Mouse (Mus musculus) hindbrain, embryonic 14.5 days (tissue): ENCODE data around the gene Thada. TPM values are rescaled to one million over a fixed set of nuclear protein-coding genes. Genes with fewer than 3 reads are reported as not detected.
A peak's percentile ranks its signal among the peaks of the same experiment; 100 is the strongest.

Experiments
- ATAC-seq: fragments of 200-750 bp; cut with Nextera tagmentation; 2 replicates; pipeline ENCODE4 v1.8.0; 2017; ENCODE audit warnings: moderate number of reproducible peaks, mild to moderate bottlenecking, moderate TSS enrichment, moderate library complexity; ENCODE audit not compliant: low FRiP score
- DNase-seq: peaks from one replicate; pipeline ENCODE4 v3.0.0-alpha.2; 2015; ENCODE audit warnings: low spot score
- H3K27ac ChIP-seq: fragments of 300-500 bp; sonication (generic); 2 replicates; pipeline ENCODE4 v1.5.1; 2014; ENCODE audit warnings: mild to moderate bottlenecking, moderate library complexity
- H3K27me3 ChIP-seq: fragments of 300-500 bp; sonication (generic); 2 replicates; pipeline ENCODE4 v1.6.1; 2014; ENCODE audit warnings: mild to moderate bottlenecking, low read length, mixed read lengths; ENCODE audit not compliant: control insufficient read depth, insufficient read depth
- H3K36me3 ChIP-seq: fragments of 300-500 bp; sonication (generic); replicated peaks from 2 replicates; pipeline ENCODE4 v1.6.1; 2014; ENCODE audit not compliant: control insufficient read depth, insufficient read depth
- H3K4me1 ChIP-seq: fragments of 300-500 bp; sonication (generic); replicated peaks from 2 replicates; pipeline ENCODE4 v1.6.1; 2014; ENCODE audit warnings: antibody characterized with exemption, low read length, mixed read lengths; ENCODE audit not compliant: control insufficient read depth, insufficient read depth
- H3K4me2 ChIP-seq: fragments of 300-500 bp; sonication (generic); replicated peaks from 2 replicates; pipeline ENCODE4 v1.6.1; 2014; ENCODE audit warnings: mild to moderate bottlenecking, moderate library complexity
- H3K4me3 ChIP-seq: fragments of 300-500 bp; sonication (generic); replicated peaks from 2 replicates; pipeline ENCODE4 v1.5.1; 2014; ENCODE audit warnings: mild to moderate bottlenecking, low read length
- H3K9ac ChIP-seq: fragments of 300-500 bp; sonication (generic); 2 replicates; pipeline ENCODE4 v1.6.1; 2014
- H3K9me3 ChIP-seq: fragments of 300-500 bp; sonication (generic); 2 replicates; pipeline ENCODE4 v1.6.1; 2016; ENCODE audit warnings: low read length; ENCODE audit not compliant: control insufficient read depth
- WGBS: fragments of 180-500 bp; shearing (Covaris S2); extraction: QIAGEN DNeasy Blood & Tissue Kit; methylation state at CpG from one replicate; pipeline ENCODE4 v1.1.7; 2014; 5-methylcytosine and 5-hydroxymethylcytosine counted together
- polyA plus RNA-seq: library from polyadenylated mRNA; unstranded; fragments of >200 nt; fragmentation: Nextera tagmentation; extraction: Ambion mirVana; gene quantifications from 2 replicates; pipeline ENCODE4 v1.2.1, GENCODE M21; 2014

The Thada gene
- polyA plus RNA-seq, 1 experiment from 2014 or later, result 9.0 TPM

DNA sequence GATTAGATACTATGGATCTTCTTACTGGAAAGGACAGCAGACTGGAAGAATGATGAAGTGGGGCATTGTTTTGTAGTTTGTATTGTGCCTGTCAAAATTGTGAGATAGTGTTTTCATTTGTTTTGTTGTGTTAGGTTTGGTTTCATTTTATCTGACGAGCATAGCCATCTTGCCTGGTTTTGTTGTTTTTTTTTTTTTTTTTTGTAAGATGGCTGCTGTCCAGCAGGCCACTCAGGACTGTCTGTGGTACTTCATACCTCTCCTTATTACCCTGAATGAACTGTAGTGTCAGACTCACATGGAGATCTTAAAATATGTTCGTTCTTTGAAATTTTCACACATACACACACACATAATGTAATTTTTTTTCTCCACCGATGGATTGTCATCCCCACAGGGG, 36.3 kb upstream of the Thada start:
- Histone ChIP-seq H3K27ac (no peak overlapping the region), H3K9ac (no peak overlapping the region), H3K27me3 (no peaks in the 10 kb centered on the region), H3K4me2 (no peak overlapping the region), H3K4me1 (0 out of 2 replicates have a peak, but pooled peaks cover 3% of the 10 kb centered on the region), H3K36me3 (no peaks in the 10 kb centered on the region), H3K9me3 (no peaks in the 10 kb centered on the region), H3K4me3 (no peak overlapping the region)
- no peak for DNase-seq
- ATAC-seq, result no peak
- 80% methylated on average over 3 of the region's 3 CpGs for WGBS

DNA sequence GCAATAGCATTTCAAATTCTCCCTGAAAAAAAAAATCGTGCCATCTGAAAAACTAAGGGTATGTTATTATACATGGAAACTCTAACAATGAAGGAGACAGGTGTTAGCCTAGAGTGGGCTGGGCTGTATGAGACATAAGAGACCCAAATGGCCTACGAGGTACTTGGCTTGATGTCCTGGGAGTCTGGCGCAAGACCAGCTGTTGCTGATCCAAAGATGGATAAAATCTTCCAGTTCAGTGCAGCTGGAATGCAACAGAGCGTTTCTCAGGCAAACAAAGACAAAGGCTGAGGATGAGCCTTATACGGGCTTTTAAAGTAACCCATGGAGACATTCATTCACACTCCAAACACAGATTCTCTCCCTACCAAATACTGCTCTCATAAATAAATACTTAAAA, 32.6 kb upstream of the Thada start:
- Histone ChIP-seq H3K4me3 (no peak overlapping the region), H3K27me3 (no peaks in the 10 kb centered on the region), H3K27ac (no peak overlapping the region), H3K9me3 (no peaks in the 10 kb centered on the region), H3K4me2 (no peak overlapping the region), H3K9ac (no peak overlapping the region), H3K36me3 (no peaks in the 10 kb centered on the region), H3K4me1 (0 out of 2 replicates have a peak, but pooled peaks cover 3% of the 10 kb centered on the region)
- 34% methylated on average over 5 of the region's 5 CpGs for WGBS
- ATAC-seq, result no peak
- no peak for DNase-seq

DNA sequence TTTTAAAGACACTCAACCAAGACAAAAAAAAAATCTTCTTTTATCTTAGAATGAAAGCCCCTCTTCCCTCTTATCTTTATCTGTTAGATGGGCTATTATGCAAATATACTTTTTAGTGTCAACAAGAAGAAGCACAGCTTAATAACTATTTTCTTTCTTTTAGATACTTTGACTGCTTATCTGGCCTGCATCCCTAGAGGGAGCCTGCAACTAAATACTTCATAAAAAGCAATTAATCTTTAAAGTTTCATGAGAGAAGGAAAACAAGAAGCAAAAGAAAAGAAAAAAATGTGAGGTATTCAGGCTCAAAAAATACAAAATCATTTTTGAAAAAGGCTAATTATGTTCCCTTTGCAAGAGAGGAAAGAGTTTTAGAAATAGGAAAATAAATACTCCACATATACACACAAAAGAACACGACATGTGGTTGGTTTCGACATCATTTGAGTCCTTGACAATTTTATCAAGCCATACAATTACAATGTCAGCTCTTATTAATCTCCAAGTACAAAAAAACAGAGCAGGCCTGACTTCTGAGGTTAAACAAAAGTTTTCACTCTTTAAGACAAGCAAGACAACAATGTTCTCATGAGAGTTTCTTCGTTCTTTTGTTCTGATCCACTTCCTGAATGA, 32.1 kb upstream of the Thada start:
- Histone ChIP-seq H3K4me1 (0 out of 2 replicates have a peak, but pooled peaks cover 3% of the 10 kb centered on the region), H3K9ac (no peak overlapping the region), H3K27me3 (no peaks in the 10 kb centered on the region), H3K36me3 (no peaks in the 10 kb centered on the region), H3K4me3 (no peak overlapping the region), H3K27ac (no peak overlapping the region), H3K4me2 (no peak overlapping the region), H3K9me3 (no peaks in the 10 kb centered on the region)
- 60% methylated on average over 3 of the region's 3 CpGs for WGBS
- DNase-seq, result no peak
- no peak for ATAC-seq

DNA sequence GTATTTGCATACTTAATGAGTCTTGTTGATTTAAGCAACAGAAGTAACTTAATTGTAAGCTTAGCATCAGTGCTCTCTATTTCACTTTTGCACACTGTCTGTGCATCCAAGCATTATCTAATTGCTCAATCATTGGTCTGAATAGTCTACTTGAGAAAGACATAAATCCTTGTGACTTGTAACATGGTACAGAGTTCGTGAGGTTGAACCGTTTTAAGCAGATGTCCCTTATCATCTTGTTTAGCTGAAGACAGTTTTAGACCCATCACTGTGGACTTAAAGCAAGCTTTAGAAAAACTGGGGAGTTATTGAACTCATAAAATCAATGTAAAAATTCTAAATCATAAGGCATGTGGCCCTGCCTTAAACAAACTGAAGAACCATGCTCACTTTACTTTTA, 31.6 kb upstream of the Thada start:
- Histone ChIP-seq H3K4me3 (no peak overlapping the region), H3K36me3 (no peaks in the 10 kb centered on the region), H3K4me1 (0 out of 2 replicates have a peak, but pooled peaks cover 3% of the 10 kb centered on the region), H3K4me2 (no peak overlapping the region), H3K27ac (no peak overlapping the region), H3K9ac (no peak overlapping the region), H3K9me3 (no peaks in the 10 kb centered on the region), H3K27me3 (no peaks in the 10 kb centered on the region)
- DNase-seq (no peak), ATAC-seq (no peak)
- 43% methylated on average over 2 of the region's 2 CpGs for WGBS

DNA sequence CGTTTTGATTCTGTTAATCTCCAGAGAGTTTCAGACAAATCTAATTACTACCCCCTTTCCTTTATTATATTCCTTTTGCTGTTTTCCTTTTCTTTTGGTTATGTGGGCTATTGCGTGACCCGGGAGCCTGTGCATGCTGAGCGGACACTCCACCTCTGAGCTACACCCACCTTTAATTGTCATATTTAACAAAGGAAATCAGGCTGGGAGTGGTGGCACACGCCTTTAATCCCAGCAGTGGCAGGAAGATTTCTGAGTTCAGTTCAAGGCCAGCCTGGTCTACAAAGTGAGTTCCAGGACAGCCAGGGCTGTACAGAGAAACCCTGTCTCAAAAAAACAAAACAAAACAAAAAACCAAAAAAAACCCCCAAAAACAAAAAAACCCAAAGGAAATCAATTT, 31.0 kb upstream of the Thada start:
- 84% methylated on average over 5 of the region's 5 CpGs for WGBS

DNA sequence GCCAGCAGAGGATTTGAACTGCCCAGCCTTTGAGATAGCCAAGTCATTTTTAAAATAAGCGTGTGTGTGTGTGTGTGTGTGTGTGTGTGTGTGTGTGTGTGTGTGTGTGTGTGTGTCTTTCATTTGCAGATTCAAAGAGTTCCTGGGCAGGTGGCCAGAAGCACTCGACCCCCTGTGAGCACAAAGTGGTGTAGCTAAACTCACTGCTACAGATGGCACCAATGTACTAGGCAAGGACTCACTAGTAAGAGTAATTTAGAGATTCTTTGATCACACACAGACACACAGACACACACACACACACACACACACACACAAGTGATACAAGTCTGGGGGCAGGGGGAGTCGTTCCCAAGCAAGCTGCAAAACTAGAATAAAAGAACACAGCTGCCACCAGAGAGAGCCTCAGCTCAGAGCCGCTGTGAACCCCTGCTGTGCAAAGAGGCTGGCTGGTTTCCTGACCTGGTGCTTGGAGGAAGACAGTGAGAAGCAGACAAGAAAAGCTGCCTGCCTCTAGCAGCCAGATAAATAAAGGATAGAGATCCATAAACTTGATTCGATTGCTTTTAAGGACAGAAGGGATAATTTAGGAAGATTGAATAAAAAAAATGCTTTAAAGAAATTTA, 26.4 kb upstream of the Thada start:
- no peaks in the 10 kb centered on the region for H3K9me3 ChIP-seq
- no peak overlapping the region for H3K4me2 ChIP-seq
- 0 out of 2 replicates have a peak, but pooled peaks have one; percentile 31 for ATAC-seq
- no peaks in the 10 kb centered on the region for H3K36me3 ChIP-seq
- H3K4me1 ChIP-seq, result 0 out of 2 replicates have a peak, but pooled peaks cover under 1% of the 10 kb centered on the region
- 24% methylated on average over 5 of the region's 5 CpGs for WGBS
- H3K9ac ChIP-seq, result no peak overlapping the region
- no peak overlapping the region for H3K27ac ChIP-seq
- DNase-seq, result no peak
- no peak overlapping the region for H3K4me3 ChIP-seq
- no peaks in the 10 kb centered on the region for H3K27me3 ChIP-seq

More for the DNA sequence above, 31.0 kb upstream of the Thada start:
- Histone ChIP-seq H3K4me3 (no peak overlapping the region), H3K9me3 (no peaks in the 10 kb centered on the region), H3K9ac (no peak overlapping the region), H3K27me3 (no peaks in the 10 kb centered on the region), H3K36me3 (no peaks in the 10 kb centered on the region), H3K4me2 (no peak overlapping the region), H3K27ac (no peak overlapping the region), H3K4me1 (0 out of 2 replicates have a peak, but pooled peaks cover 3% of the 10 kb centered on the region)
- no peak for DNase-seq
- no peak for ATAC-seq

DNA sequence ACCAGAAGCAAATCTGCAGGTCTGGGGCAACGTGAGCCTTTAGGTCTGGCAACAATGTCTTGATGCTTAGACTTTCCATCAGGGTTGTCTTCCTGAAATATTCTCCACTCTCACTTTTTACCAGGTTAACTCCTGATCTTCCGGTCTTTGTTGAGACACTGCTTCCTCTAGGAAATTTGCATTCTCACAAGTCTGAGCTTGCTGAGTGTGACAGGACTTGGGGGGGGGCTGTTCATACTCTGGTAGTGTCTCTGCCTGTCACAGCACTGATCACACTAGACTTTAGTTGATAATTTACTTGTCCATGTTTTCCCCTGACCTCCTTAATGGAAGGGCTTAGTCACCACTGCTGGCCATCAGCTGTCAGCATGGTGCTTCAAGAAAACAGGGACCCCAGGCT, 21.4 kb upstream of the Thada start:
- H3K27ac ChIP-seq, result no peak overlapping the region
- no peak overlapping the region for H3K4me2 ChIP-seq
- H3K4me1 ChIP-seq, result no peaks in the 10 kb centered on the region
- H3K36me3 ChIP-seq, result no peaks in the 10 kb centered on the region
- H3K27me3 ChIP-seq, result no peaks in the 10 kb centered on the region
- 80% methylated on average over 2 of the region's 2 CpGs for WGBS
- no peak overlapping the region for H3K9ac ChIP-seq
- H3K4me3 ChIP-seq, result no peak overlapping the region
- DNase-seq (no peak), ATAC-seq (no peak)
- H3K9me3 ChIP-seq, result no peaks in the 10 kb centered on the region

DNA sequence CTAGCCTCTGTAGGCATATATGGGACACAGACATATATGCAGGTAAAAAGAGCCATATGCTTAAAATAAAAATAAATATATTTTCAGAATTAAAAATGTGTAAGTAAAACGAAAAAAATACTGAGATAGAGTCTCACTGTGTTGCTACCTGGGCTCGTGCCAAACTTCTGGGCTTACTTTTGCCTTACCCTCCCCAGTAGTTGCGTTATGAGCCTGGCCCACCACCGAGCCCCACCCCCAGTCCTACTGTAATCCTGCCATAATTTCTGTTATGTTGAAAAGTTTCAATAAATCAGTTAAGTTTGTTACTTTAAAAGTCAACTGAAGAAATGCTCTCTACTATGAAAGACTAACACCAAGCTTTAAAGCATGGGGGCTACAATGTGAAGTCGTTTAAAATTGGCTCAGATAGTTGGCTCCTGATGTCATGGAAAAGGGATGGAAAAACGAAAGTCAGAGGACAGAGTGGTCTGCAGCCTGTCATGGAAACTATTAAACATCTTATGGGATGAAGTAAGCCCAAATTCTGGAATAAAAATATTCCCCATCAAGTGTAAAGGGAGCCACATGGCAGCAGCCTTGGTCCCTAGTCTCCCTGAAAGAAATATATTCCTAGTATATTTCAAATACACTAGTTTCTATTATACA, 17.8 kb upstream of the Thada start:
- Histone ChIP-seq H3K36me3 (no peaks in the 10 kb centered on the region), H3K9me3 (no peaks in the 10 kb centered on the region), H3K27me3 (no peaks in the 10 kb centered on the region), H3K4me3 (no peak overlapping the region), H3K4me1 (0 out of 2 replicates have a peak, but pooled peaks cover 5% of the 10 kb centered on the region), H3K9ac (no peak overlapping the region), H3K4me2 (no peak overlapping the region), H3K27ac (no peak overlapping the region)
- DNase-seq, result no peak
- 77% methylated on average over 6 of the region's 6 CpGs for WGBS
- ATAC-seq, result no peak

DNA sequence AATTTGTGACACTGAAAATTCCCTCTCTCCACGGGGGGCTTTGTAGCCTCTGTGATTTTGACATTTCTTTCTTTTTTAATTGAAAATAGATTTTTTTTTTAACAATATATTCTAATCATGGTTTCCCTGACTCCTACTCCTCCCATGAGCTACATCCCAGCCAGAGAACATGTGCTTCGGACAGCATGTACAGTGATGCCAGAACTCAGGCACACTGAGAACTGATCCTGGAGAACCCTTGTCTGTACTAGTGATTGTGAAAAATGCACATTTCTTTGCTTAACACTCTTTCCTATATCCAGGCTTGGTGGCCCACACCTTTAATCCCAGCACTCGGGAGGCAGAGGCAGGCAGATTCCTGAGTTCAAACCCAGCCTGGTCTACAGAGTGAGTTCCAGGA, 16.8 kb upstream of the Thada start:
- no peaks in the 10 kb centered on the region for H3K36me3 ChIP-seq
- no peak overlapping the region for H3K9ac ChIP-seq
- 89% methylated on average over 3 of the region's 3 CpGs for WGBS
- H3K9me3 ChIP-seq, result no peaks in the 10 kb centered on the region
- no peak overlapping the region for H3K4me2 ChIP-seq
- no peak overlapping the region for H3K27ac ChIP-seq
- no peak overlapping the region for H3K4me3 ChIP-seq
- ATAC-seq, result no peak
- H3K4me1 ChIP-seq, result 0 out of 2 replicates have a peak, but pooled peaks cover 5% of the 10 kb centered on the region
- no peak for DNase-seq
- no peaks in the 10 kb centered on the region for H3K27me3 ChIP-seq
